Mouse (Mus musculus) CH12.LX (cell line): ENCODE results near the gene Med4.

Source experiments
- BHLHE40 ChIP-seq: IDR thresholded peaks from 2 replicates; pipeline ENCODE4 v1.6.1; 2011; ENCODE audit warnings: mild to moderate bottlenecking, low read depth, low read length, improper control_type of control experiment
- CHD2 ChIP-seq: IDR thresholded peaks from 2 replicates; pipeline ENCODE4 v1.6.1; 2011; ENCODE audit warnings: low read length, improper control_type of control experiment
- CTCF ChIP-seq, 2 experiments: IDR thresholded peaks in 1 of 2; conservative IDR thresholded peaks in 1 of 2; 2 replicates each; pipeline ENCODE4 v1.5.1; 2011 to 2012; ENCODE audit warnings: low read depth in 2 of 2, low read length in 2 of 2, improper control_type of control experiment in 1 of 2, inconsistent platforms in 1 of 2, mild to moderate bottlenecking in 1 of 2, moderate library complexity in 1 of 2
- EP300 ChIP-seq: IDR thresholded peaks from 2 replicates; pipeline ENCODE4 v1.6.1; 2011; ENCODE audit warnings: low read length, improper control_type of control experiment
- POLR2A ChIP-seq: IDR thresholded peaks from 2 replicates; pipeline ENCODE4 v1.6.1; 2011; ENCODE audit warnings: low read depth, mild to moderate bottlenecking, improper control_type of control experiment, low read length
- POLR2AphosphoS2 ChIP-seq: IDR thresholded peaks from 2 replicates; pipeline ENCODE4 v1.6.1; 2011; ENCODE audit warnings: low read depth, low read length, improper control_type of control experiment
- RAD21 ChIP-seq: IDR thresholded peaks from 2 replicates; pipeline ENCODE4 v1.6.1; 2011; ENCODE audit warnings: low read depth, mild to moderate bottlenecking, low read length, improper control_type of control experiment, moderate library complexity
- TCF12 ChIP-seq: IDR thresholded peaks from 2 replicates; pipeline ENCODE4 v1.6.1; 2014; ENCODE audit warnings: low read depth, mild to moderate bottlenecking, inconsistent platforms, low read length, improper control_type of control experiment
- USF1 ChIP-seq: IDR thresholded peaks from 2 replicates; pipeline ENCODE4 v1.6.1; 2014; ENCODE audit warnings: low read depth, mild to moderate bottlenecking, inconsistent platforms, low read length, improper control_type of control experiment
- USF2 ChIP-seq: conservative IDR thresholded peaks from 2 replicates; pipeline ENCODE4 v1.6.1; 2011; ENCODE audit warnings: low read depth, low read length, improper control_type of control experiment
- ZMIZ1 ChIP-seq: IDR thresholded peaks from 2 replicates; pipeline ENCODE4 v1.6.1; 2012; ENCODE audit warnings: low read depth, mild to moderate bottlenecking, inconsistent platforms, low read length, improper control_type of control experiment

GRCm38 (mm10) chr14:73507200-73507599 lies 2.6 kb upstream of the Med4 start:
- TF ChIP-seq CTCF (conservative IDR thresholded peaks at IDR 0.05 in 1 of 2, IDR thresholded peaks at IDR 0.05 in 1 of 2; ENCODE audit: low read depth in 2 of 2, low read length in 2 of 2) = no peak
- TF ChIP-seq POLR2A = no peak
- no peak for TF ChIP-seq EP300
- TF ChIP-seq POLR2AphosphoS2 = no peak
- no peak for TF ChIP-seq USF1
- TF ChIP-seq RAD21 = no peak
- TF ChIP-seq BHLHE40 = no peak
- no peak for TF ChIP-seq TCF12
- TF ChIP-seq ZMIZ1 = no peak
- no peak for TF ChIP-seq CHD2
- no peak for TF ChIP-seq USF2
